Mouse (Mus musculus) myocyte (in vitro differentiated cells): ENCODE measurements around the gene Mettl14.

Experiments used
- MAX ChIP-seq: IDR thresholded peaks from one replicate; pipeline ENCODE4 v1.6.1; 2011; ENCODE audit warnings: low read depth, mild to moderate bottlenecking, control low read depth
- POLR2A ChIP-seq: IDR thresholded peaks from one replicate; pipeline ENCODE4 v1.6.1; 2011; ENCODE audit warnings: low read depth, mild to moderate bottlenecking, control low read depth, moderate library complexity; ENCODE audit not compliant: insufficient read length

DNA sequence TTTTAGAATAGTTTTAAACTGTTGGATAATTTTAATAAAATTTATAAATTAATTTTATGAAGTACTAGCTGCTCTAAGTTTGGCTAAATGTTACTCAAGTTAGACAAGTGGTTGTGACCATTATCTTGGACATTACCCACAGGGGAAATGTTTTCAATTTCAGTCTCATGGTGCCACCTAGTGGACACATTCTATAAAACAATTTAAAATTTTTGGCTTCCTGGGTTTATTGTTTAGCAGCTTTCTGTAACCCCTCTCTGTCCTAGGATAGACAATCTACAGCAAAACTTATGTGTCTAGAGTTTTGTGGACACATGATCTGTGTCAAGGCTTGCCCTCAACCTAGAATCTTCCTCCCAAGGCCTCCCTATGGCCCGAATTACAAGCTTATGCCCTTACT is 63.8 kb downstream of the Mettl14 start:
- TF ChIP-seq MAX (no peak), POLR2A (no peak)
